Mouse (Mus musculus) lung, postnatal 14 days (tissue): ENCODE measurements at regions not wholly inside any gene's neighbourhood (a gene's known extent, or its start where the extent isn't known, plus 50 kb on each side); places are given as distances from the start of the nearest gene placed in this dataset.
A peak's percentile ranks its signal among the peaks of the same experiment; 100 is the strongest.

Source experiments
- DNase-seq: peaks from one replicate; pipeline ENCODE4 v3.0.0; 2021

GRCm38 (mm10) chr16:95809127-95809876 is 107.4 kb downstream of the Ets2 start:
- DNase-seq = no peak

- DNase-seq = no peak
Observed at GRCm38 (mm10) chr16:95806510-95806909, 104.6 kb downstream of the Ets2 start.

- no peak for DNase-seq
Observed at GRCm38 (mm10) chr16:95804199-95804598, 102.3 kb downstream of the Ets2 start.

- no peak for DNase-seq
Observed at GRCm38 (mm10) chr16:95802641-95803040, 100.8 kb downstream of the Ets2 start.

- DNase-seq = no peak
Observed at GRCm38 (mm10) chr16:95802207-95802606, 100.3 kb downstream of the Ets2 start.

GRCm38 (mm10) chr16:95800911-95801442 is 99.1 kb downstream of the Ets2 start:
- no peak for DNase-seq

GRCm38 (mm10) chr16:95798582-95798981 is 96.7 kb downstream of the Ets2 start:
- no peak for DNase-seq

GRCm38 (mm10) chr16:95798099-95798498 is 96.2 kb downstream of the Ets2 start:
- no peak for DNase-seq

- no peak for DNase-seq
Observed at GRCm38 (mm10) chr16:95797141-95797540, 95.3 kb downstream of the Ets2 start.

- no peak for DNase-seq
Observed at GRCm38 (mm10) chr16:95794876-95795275, 93.0 kb downstream of the Ets2 start.

- no peak for DNase-seq
Observed at GRCm38 (mm10) chr16:95794281-95794727, 92.4 kb downstream of the Ets2 start.

GRCm38 (mm10) chr16:95790691-95791090 is 88.8 kb downstream of the Ets2 start:
- peak; percentile 28 for DNase-seq

GRCm38 (mm10) chr16:95789548-95789947 is 87.7 kb downstream of the Ets2 start:
- DNase-seq = no peak

GRCm38 (mm10) chr16:95781681-95782080 is 79.8 kb downstream of the Ets2 start:
- DNase-seq = no peak

GRCm38 (mm10) chr16:95780431-95780830 is 78.6 kb downstream of the Ets2 start:
- DNase-seq = no peak

GRCm38 (mm10) chr16:95778845-95779722 is 77.2 kb downstream of the Ets2 start:
- DNase-seq = no peak

- DNase-seq = no peak
Observed at GRCm38 (mm10) chr16:95778173-95778572, 76.3 kb downstream of the Ets2 start.

- no peak for DNase-seq
Observed at GRCm38 (mm10) chr16:95776610-95777363, 74.9 kb downstream of the Ets2 start.

GRCm38 (mm10) chr16:95776010-95776409 is 74.1 kb downstream of the Ets2 start:
- DNase-seq = no peak

- no peak for DNase-seq
Observed at GRCm38 (mm10) chr16:95775361-95775760, 73.5 kb downstream of the Ets2 start.

GRCm38 (mm10) chr16:95773151-95773550 is 71.3 kb downstream of the Ets2 start:
- no peak for DNase-seq
